Mouse (Mus musculus): ENCODE measurements around the gene Cpne7. TPM values are rescaled to one million over a fixed set of nuclear protein-coding genes. Genes with fewer than 3 reads are reported as not detected.

Cpne7 gene
- 14.2 TPM for polyA plus RNA-seq (2017; shearing (Covaris generic))

DNA sequence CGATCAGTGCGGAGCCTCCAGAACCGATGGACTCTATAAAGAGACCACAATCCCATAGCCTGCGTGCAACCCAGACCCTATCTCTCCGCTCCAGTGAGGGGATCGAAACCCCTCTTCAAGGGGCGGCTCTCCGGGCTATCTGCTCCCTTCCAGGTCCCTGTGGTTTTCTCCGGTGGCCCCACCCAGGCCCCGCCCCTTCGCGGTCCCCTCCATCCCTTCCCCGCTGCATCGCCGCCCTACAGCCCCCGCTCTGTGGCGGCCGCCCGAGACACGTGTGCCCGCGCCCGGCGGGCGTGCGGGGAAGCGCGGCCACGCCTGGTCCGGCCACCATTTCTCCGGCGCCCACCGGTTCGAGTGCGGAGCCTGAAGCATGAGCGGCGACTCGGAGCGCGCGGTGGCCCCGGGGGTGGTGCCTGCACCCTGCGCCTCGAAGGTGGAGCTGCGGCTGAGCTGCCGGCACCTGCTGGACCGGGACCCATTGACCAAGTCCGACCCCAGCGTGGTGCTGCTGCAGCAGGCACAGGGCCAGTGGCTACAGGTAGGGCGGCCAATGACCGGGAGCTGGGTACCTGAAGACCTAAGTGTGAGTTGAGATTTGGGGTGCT is at the start of gene Cpne7:
Gene Cpne7 (plus strand): TSS at position 248 of the 605 bp plus-strand sequence.

DNA sequence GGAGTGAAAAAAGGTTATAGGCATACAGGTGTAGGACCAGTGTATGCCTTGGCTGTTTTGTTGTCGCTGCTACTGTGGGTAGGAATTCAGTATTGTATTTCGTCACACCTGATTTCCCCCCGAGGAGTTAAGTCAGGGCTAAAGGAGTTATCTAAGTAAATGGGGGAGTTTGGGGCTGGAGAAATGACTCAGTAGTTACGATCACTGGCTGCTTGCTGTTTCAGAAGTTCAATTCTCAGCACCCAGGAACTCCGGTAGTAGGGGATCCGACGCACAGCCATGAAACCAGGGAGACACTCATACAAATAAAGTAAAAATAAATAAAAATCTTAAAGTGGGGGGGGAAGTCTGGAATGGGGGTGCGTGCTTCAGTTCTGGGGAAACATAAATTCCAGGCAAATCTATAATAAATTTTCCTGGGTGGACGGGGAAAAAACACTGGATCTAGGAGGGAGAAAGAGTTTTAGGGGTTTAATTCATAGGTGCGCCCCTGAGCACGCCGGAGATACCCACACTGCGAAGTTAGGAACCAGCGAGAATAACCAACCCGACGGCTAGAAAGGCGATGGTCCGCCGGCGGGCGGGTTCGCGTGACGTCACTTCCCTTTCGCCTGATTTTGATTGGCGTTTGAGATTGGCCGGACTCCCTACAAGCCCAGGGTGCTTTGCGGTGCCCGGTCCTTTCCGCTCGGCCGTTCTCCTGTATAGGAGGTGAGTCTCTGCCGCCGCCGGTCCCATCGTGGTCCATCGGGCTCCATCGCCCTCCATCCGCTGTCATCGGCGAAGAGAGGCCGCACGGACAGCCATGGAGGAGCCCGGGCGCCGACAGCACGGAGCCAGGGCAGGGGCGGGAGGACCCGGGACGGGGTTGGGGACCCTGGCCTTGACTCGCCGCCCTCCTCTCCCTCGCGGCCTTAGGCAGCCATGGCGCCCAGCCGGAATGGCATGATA is 15.2 kb upstream of the Cpne7 start, which contains the start of gene Rpl13:
Gene Rpl13 (plus strand): TSS at position 616 of the 951 bp plus-strand sequence.

DNA sequence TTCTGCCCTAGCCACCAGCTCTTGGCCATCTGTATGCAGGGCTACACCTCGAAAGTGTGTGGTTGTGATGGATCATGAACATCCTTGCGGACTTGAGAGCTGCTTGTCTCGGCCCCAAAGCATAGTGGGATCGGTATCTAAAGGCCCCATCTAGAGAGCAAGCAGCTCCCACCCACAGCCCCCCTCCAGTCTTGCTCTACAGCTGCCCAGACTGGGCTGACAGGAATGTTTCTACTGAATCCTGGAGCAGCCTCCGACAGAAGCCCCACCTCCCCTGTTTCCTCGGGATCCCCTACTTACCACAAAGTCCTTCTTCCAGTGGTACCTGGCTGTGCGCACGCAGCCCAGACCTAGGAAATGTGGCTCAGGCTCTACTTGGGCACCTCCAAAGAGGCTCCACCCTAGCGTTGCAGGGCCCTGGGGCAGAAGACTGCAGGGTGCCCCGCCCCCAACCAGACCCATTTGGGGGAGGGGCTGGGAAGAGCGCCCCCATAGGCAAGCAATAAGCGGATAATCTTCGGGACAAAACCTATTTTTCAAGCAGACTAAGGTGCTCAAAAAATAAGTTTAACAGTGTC is 40.8 kb downstream of the Cpne7 start, which contains the start of gene Sult5a1:
Gene Sult5a1 (minus strand): TSS at position 428 of the 578 bp plus-strand sequence.

Other genes with a start within 250 kb of the Cpne7 start
- 295 TPM for gene Ankrd11, start 75.1 kb upstream of the Cpne7 start, polyA plus RNA-seq (2017; shearing (Covaris generic))
- gene Spg7, start 54.4 kb upstream of the Cpne7 start, polyA plus RNA-seq (2017; shearing (Covaris generic)), result 85.7 TPM
- gene Rpl13, start 15.0 kb upstream of the Cpne7 start, polyA plus RNA-seq (2017; shearing (Covaris generic)), result 955 TPM
- gene Sult5a1, start 40.9 kb downstream of the Cpne7 start, polyA plus RNA-seq (2017; shearing (Covaris generic)), result 0.33 TPM
- not detected for gene Dpep1, start 68.9 kb downstream of the Cpne7 start, polyA plus RNA-seq (2017; shearing (Covaris generic))
- 162 TPM for gene Chmp1a, start 95.4 kb downstream of the Cpne7 start, polyA plus RNA-seq (2017; shearing (Covaris generic))
- gene Spata33, start 95.5 kb downstream of the Cpne7 start, polyA plus RNA-seq (2017; shearing (Covaris generic)), result not detected
- 16.1 TPM for gene Cdk10, start 107.5 kb downstream of the Cpne7 start, polyA plus RNA-seq (2017; shearing (Covaris generic))
- gene Spata2l, start 118.9 kb downstream of the Cpne7 start, polyA plus RNA-seq (2017; shearing (Covaris generic)), result 7.9 TPM
- 36.7 TPM for gene Zfp276, start 136.8 kb downstream of the Cpne7 start, polyA plus RNA-seq (2017; shearing (Covaris generic))
- gene Vps9d1, start 137.0 kb downstream of the Cpne7 start, polyA plus RNA-seq (2017; shearing (Covaris generic)), result 16.2 TPM
- gene Fanca, start 201.2 kb downstream of the Cpne7 start, polyA plus RNA-seq (2017; shearing (Covaris generic)), result 5.4 TPM
- 0.54 TPM for gene Spire2, start 215.3 kb downstream of the Cpne7 start, polyA plus RNA-seq (2017; shearing (Covaris generic))